Mouse (Mus musculus) G1E (cell line): Measurements from ENCODE around the gene Ptprs.

Source experiments
- CTCF ChIP-seq: IDR thresholded peaks from 2 replicates; pipeline ENCODE4 v1.5.1; 2012; ENCODE audit warnings: low read depth, low read length, inconsistent platforms, mixed read lengths
- GATA1 ChIP-seq: IDR thresholded peaks from 2 replicates; pipeline ENCODE4 v1.6.1; 2012; ENCODE audit warnings: borderline replicate concordance, low read length, inconsistent platforms, mixed read lengths
- POLR2AphosphoS5 ChIP-seq: IDR thresholded peaks from 2 replicates; pipeline ENCODE4 v1.6.1; 2012; ENCODE audit warnings: low read depth, low read length, inconsistent platforms; ENCODE audit not compliant: insufficient replicate concordance
- TAL1 ChIP-seq: conservative IDR thresholded peaks from 2 replicates; pipeline ENCODE4 v1.6.1; 2012; ENCODE audit warnings: low read depth, low read length, inconsistent platforms, mixed read lengths

DNA sequence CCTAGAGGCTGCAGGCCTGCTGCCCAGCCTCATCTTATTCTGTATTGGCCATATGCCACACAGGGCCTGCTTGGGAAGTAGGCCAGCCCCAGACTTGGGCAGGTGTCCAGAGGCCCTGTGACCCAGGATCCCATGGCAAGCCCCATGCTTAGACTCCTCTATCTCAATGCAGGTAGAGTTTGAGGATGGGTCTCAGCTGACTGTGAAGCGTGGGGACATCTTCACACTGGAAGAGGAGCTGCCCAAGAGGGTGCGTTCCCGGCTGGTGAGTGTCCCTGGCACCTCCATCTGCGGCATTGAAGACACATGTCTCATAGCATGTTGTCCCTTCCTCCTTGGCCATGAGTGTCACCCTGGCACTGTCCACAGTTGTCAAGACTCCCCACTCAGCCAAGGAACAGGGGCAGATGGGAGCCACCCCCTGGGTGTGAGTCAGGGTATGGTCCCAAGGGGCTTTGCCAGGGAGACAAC lies 75.2 kb downstream of the Ptprs start:
- TF ChIP-seq CTCF (no peak), GATA1 (no peak), TAL1 (no peak), POLR2AphosphoS5 (no peak)
